Mouse (Mus musculus): ENCODE results near the gene Fmnl2. TPM values are rescaled to one million over a fixed set of nuclear protein-coding genes. Genes with fewer than 3 reads are reported as not detected.
A peak's percentile ranks its signal among the peaks of the same experiment; 100 is the strongest.

Fmnl2 gene
- polyA plus RNA-seq, 1 experiment from 2014 or later = 14.7 TPM

DNA sequence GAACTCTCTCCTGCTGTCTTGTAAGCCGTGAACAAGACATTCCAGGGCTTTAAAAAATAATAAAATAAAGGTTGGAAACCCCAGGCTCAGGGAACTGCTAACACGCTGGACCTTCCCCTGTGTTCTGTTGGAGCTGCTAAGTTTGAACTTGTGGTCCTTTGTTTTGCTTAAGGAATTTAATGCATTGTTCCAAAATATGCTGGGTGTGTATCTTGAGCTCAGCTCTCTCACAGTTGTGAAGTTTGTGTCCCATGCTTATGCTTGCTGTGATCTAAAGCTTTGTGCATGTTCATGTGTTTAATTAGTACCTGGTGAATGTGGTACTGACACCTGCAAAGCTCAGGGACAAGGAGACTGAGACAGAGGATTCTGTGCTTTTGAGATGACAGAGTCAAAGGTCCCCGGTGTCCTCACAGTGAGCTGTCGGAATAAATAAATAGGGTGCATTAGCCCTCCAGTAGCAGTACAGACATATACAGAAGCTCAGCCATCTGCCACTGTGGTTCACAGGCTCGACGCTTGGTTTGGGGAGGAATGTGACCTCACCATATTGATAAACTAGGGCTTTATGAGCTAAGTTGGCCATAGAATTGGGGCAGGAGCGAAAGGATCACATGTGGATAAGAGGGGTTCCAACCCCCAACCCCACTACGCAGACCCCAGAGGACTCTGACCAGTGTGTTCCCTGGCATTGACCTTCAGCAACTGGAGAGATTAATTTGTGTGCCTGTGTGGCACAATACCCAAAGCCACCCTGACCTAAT, 100.3 kb downstream of the Fmnl2 start:
- Histone ChIP-seq H3K36me3 (no peaks in the 10 kb centered on the region), H3K27me3 (no peaks in the 10 kb centered on the region), H3K4me1 (replicated peaks) (peaks cover 54% of the 10 kb centered on the region), H3K4me2 (peak overlapping the region; percentile 42), H3K9me3 (no peaks in the 10 kb centered on the region), H3K4me3 (replicated peaks) (no peak overlapping the region), H3K9ac (replicated peaks) (no peak overlapping the region), H3K27ac (peak overlapping the region; percentile 41; the same call in 1 of the 2 replicates)
- 51% methylated on average over 8 of the region's 8 CpGs for WGBS
- no peak for ATAC-seq (ENCODE audit: insufficient number of reproducible peaks, insufficient read depth, low FRiP score, low TSS enrichment, low read depth)

DNA sequence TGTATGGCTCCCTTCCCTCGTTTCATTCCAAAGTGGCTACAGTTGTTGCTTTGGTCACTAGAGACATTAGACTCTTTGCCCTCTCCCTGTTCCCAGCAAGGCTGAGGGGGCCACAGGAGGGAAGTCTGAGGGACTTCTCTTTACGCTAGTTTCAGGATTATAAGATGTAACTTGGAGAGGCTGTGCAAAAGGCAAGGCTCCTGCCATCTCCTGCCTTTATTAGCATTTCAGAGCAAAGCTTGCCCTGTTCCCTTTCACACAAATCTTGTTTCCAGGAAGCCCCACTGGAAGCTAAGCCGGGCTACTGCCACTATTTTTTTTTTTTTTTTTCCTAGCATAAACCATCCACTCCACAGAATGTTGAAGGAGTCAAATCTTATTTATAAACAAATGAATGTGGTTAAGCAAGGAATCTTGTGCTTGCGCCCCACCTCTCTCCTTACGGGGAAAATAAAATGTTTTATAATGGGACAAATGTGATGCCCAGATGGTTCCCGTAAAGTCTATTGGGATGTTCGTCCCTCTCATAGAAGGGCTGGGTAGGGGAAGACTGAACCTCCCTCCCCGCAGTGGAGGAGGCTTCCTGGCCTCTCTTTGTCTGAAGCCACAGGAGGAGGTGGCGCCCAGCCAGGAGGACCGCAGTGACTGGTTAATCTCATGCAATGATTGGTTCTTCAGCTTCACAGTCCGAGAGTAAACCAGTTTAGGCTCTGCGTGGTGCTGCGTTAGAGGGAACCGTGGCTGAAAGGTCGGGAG, 101.1 kb downstream of the Fmnl2 start:
- 6% methylated on average over 15 of the region's 15 CpGs for WGBS
- H3K4me2 ChIP-seq = peak overlapping the region; percentile 42
- no peak overlapping the region for H3K4me3 ChIP-seq (replicated peaks)
- peak; percentile 71; the same call in 1 of the 2 replicates for ATAC-seq (ENCODE audit: insufficient number of reproducible peaks, insufficient read depth, low FRiP score, low TSS enrichment, low read depth)
- peaks cover 61% of the 10 kb centered on the region for H3K4me1 ChIP-seq (replicated peaks)
- no peaks in the 10 kb centered on the region for H3K27me3 ChIP-seq
- H3K9me3 ChIP-seq = no peaks in the 10 kb centered on the region
- H3K36me3 ChIP-seq = no peaks in the 10 kb centered on the region
- H3K9ac ChIP-seq (replicated peaks) = peak overlapping the region; percentile 35; the same call in 1 of the 2 replicates
- H3K27ac ChIP-seq = peak overlapping the region; percentile 41; the same call in 1 of the 2 replicates

DNA sequence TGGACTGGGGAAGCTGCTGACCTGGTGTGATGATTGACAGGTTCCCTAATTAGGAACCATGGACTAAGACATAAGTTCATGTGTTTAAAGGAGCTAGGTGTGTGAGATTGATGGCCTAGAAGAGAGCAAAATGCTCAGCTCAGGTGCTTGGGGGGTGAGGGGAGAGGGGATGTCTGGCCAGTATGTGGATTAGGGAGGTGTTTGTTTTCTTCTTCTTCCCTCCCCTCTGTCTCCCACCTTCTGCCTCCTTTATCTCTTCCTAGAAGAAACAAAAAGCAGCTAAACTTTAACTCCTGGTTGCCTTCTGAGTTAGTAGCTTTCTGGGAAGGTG, 101.6 kb downstream of the Fmnl2 start:
- peak; percentile 52; the same call in 1 of the 2 replicates for ATAC-seq (ENCODE audit: insufficient number of reproducible peaks, insufficient read depth, low FRiP score, low TSS enrichment, low read depth)
- no peak overlapping the region for H3K4me3 ChIP-seq (replicated peaks)

DNA sequence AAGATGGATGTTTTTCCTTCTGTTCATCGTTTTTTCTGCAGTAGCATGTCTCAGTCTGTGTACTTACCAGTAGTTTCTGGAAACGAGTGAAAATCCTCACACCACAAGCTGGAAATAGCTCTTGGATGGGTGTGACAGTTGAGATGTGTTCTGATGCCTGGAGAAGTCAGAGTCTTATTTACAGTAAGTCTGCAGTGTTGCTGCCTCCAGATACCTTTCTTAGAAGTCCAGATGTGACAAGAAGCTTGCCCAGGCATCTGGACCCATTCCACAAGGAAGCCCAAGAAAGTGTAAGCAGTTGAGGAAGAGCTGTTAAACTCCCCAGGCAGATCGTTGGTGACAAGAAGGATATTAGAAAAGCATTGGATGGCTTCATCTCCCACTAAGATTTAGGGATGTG, 102.3 kb downstream of the Fmnl2 start:
- no peak for ATAC-seq (ENCODE audit: insufficient number of reproducible peaks, insufficient read depth, low FRiP score, low TSS enrichment, low read depth)
- peaks cover 71% of the 10 kb centered on the region for H3K4me1 ChIP-seq (replicated peaks)

More for the DNA sequence above, 101.6 kb downstream of the Fmnl2 start:
- peak overlapping the region; percentile 42 for H3K4me2 ChIP-seq
- H3K9ac ChIP-seq (replicated peaks) = peak overlapping the region; percentile 35; the same call in 1 of the 2 replicates
- H3K27me3 ChIP-seq = no peaks in the 10 kb centered on the region
- no peaks in the 10 kb centered on the region for H3K36me3 ChIP-seq
- 0 out of 2 replicates have a peak overlapping the region, but pooled peaks have one; percentile 25 for H3K27ac ChIP-seq
- peaks cover 66% of the 10 kb centered on the region for H3K4me1 ChIP-seq (replicated peaks)
- H3K9me3 ChIP-seq = no peaks in the 10 kb centered on the region

DNA sequence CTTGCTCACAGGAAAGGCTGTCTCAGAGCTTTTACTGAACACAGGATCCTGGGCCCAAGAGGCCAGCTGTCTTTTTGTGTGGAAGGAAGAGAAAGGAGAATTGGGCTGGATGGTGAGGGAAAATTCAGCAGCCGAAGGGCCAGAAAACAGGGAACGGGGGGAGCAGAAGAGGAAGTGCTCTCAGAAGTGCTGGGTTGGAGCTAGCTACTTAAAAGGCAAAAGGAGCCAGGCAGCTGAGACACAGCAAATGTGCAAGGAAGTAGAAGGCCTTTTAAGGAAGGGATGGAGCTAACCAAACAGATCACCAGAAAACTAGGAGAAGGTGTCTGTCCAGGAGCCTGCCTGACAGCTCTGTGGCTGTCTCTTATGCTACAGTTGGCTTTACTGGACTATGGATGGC, 103.0 kb downstream of the Fmnl2 start:
- Histone ChIP-seq H3K9me3 (no peaks in the 10 kb centered on the region), H3K4me2 (no peak overlapping the region), H3K36me3 (no peaks in the 10 kb centered on the region), H3K27me3 (no peaks in the 10 kb centered on the region), H3K4me3 (replicated peaks) (no peak overlapping the region), H3K9ac (replicated peaks) (no peak overlapping the region), H3K27ac (no peak overlapping the region), H3K4me1 (replicated peaks) (peaks cover 73% of the 10 kb centered on the region)
- ATAC-seq (ENCODE audit: insufficient number of reproducible peaks, insufficient read depth, low FRiP score, low TSS enrichment, low read depth) = no peak
- 41% methylated on average over 2 of the region's 2 CpGs for WGBS

More for the DNA sequence above, 102.3 kb downstream of the Fmnl2 start:
- 37% methylated on average over 3 of the region's 3 CpGs for WGBS
- Histone ChIP-seq H3K4me3 (replicated peaks) (no peak overlapping the region), H3K36me3 (no peaks in the 10 kb centered on the region), H3K4me2 (no peak overlapping the region), H3K27me3 (no peaks in the 10 kb centered on the region), H3K9me3 (no peaks in the 10 kb centered on the region), H3K27ac (no peak overlapping the region), H3K9ac (replicated peaks) (no peak overlapping the region)

DNA sequence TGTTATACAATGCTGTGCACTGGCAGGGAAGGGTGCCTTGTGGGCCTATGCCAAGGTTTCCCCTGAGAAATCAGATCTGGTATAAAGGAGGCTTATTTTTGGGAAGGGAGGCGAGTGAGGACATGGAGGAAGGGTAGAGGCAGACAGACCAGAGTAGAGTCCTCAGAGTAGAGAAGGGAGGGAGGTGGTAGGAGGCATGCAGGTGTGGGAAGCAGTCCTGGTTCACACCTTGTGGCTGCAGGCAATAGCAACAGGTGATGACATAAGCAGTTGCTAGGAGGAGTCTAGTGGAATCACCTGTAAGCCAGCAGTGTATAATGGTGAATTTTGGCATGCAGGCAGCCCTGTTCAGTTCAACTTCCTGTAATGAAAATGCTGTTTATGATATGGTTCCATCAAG, 105.8 kb downstream of the Fmnl2 start:
- Histone ChIP-seq H3K4me1 (replicated peaks) (peaks cover 89% of the 10 kb centered on the region), H3K27ac (peak overlapping the region; percentile 31; the same call in 1 of the 2 replicates), H3K4me2 (no peak overlapping the region), H3K4me3 (replicated peaks) (no peak overlapping the region), H3K9ac (replicated peaks) (no peak overlapping the region), H3K36me3 (no peaks in the 10 kb centered on the region), H3K9me3 (no peaks in the 10 kb centered on the region), H3K27me3 (no peaks in the 10 kb centered on the region)
- ATAC-seq (ENCODE audit: insufficient number of reproducible peaks, insufficient read depth, low FRiP score, low TSS enrichment, low read depth) = peak; percentile 20; the same call in 1 of the 2 replicates
- 75% methylated on average over 1 of the region's 1 CpGs for WGBS

DNA sequence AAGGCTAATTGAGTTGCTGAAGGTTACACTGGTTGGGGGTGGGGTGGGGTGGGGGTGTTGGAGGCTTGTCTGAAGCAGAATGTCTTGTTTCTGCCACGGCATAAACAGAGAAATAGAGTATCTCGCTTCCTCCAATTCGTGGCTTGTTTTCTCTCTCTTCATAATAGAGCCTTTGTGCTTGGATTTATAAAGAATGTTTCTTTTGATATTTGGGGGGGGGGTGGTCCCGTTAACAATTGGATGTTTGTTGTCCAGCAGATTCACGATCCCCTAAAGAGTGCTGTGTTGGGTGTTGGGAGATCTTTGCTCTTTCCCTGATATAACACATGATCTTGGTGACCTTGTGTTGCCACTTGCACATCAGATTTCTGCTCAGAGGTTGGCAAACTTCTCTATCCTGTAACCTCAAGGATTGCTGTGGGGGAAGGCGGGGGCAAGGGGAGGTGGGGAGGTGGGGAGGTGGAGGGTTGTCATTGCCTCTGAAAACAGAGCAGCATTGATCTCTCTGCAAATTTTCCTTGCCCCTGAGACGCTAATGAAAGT, 106.8 kb downstream of the Fmnl2 start:
- H3K27me3 ChIP-seq = no peaks in the 10 kb centered on the region
- no peaks in the 10 kb centered on the region for H3K9me3 ChIP-seq
- H3K4me1 ChIP-seq (replicated peaks) = peaks cover 89% of the 10 kb centered on the region
- WGBS = 53% methylated on average over 7 of the region's 7 CpGs
- H3K36me3 ChIP-seq = no peaks in the 10 kb centered on the region
- ATAC-seq (ENCODE audit: insufficient number of reproducible peaks, insufficient read depth, low FRiP score, low TSS enrichment, low read depth) = no peak
- no peak overlapping the region for H3K9ac ChIP-seq (replicated peaks)
- H3K27ac ChIP-seq = peak overlapping the region; percentile 67; the same call in 1 of the 2 replicates
- no peak overlapping the region for H3K4me3 ChIP-seq (replicated peaks)
- no peak overlapping the region for H3K4me2 ChIP-seq

DNA sequence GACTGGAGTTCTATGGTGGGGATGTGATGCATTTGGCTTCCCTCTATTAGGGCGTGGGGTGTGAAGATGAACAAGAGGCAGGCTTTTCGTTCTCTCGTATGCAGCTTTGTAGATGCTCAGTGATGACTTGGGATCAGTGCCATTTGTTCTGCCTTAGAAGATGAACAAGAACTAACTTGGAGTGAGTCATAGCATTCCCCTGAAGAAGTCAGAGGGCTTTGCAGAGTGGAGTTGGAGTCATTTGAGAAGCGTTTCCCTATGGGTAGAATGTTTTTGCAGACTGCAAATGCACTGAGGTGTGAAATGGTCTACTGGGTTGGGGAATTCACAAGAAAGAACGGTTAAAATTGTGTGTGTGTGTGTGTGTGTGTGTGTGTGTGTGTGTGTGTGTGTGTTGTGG, 108.6 kb downstream of the Fmnl2 start:
- WGBS = 63% methylated on average over 5 of the region's 5 CpGs
- H3K4me1 ChIP-seq (replicated peaks) = peaks cover 79% of the 10 kb centered on the region
- no peak for ATAC-seq (ENCODE audit: insufficient number of reproducible peaks, insufficient read depth, low FRiP score, low TSS enrichment, low read depth)
- H3K4me3 ChIP-seq (replicated peaks) = no peak overlapping the region
- no peak overlapping the region for H3K9ac ChIP-seq (replicated peaks)
- H3K27ac ChIP-seq = no peak overlapping the region
- H3K27me3 ChIP-seq = no peaks in the 10 kb centered on the region
- no peaks in the 10 kb centered on the region for H3K36me3 ChIP-seq
- H3K4me2 ChIP-seq = no peak overlapping the region
- H3K9me3 ChIP-seq = no peaks in the 10 kb centered on the region

DNA sequence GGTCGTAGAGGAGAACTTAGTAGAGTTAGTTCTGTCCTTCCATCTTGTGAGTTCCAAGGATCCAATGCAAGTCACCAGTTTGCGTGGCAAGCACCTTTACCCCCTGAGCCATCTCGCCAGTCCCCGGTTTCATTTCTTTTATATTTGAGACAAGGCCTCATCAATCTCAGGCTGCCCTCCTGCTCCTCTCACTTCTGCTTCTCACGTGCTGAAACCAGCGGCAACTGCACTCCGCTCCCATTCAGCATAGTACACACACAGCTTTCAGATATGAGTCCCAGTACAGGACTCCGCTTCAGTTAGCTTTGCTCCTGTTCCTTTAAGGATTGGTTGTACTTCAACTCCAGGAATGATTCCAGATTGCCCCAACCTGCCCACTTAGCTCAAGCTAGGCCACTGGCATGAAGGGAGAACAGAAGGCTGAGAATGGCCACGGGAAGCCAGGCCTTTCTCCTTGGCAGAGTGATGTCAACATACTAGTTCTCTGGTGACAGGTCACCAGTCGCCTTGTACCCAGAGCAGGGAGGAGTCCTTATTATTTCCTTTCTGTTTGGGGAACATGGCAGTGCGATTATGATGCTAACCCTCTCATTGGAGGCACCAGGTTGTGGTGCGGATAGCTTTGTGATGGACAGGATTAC, 109.3 kb downstream of the Fmnl2 start:
- Histone ChIP-seq H3K4me1 (replicated peaks) (peaks cover 75% of the 10 kb centered on the region), H3K36me3 (no peaks in the 10 kb centered on the region), H3K9me3 (no peaks in the 10 kb centered on the region), H3K4me2 (no peak overlapping the region), H3K27ac (no peak overlapping the region), H3K9ac (replicated peaks) (no peak overlapping the region), H3K27me3 (no peaks in the 10 kb centered on the region), H3K4me3 (replicated peaks) (no peak overlapping the region)
- ATAC-seq (ENCODE audit: insufficient number of reproducible peaks, insufficient read depth, low FRiP score, low TSS enrichment, low read depth) = no peak
- 85% methylated on average over 12 of the region's 12 CpGs for WGBS

DNA sequence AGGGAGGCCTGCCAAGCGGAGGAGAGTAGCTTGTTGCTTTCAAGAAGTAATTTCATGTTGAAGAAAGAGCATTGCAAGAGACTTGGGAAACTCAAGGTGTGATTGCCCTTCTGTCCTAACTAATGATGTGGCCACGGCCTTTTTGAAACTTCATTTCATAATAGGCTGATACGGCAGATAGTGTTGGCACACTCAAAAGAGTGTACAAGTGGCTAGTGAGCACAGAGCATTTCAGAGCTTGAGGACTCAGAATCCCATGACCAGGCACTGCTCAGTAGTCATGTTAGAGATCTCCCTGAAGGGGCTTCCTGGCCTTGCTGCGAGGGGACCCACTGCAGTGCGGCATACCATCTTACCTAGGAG, 109.8 kb downstream of the Fmnl2 start:
- H3K9ac ChIP-seq (replicated peaks) = no peak overlapping the region
- 91% methylated on average over 5 of the region's 5 CpGs for WGBS
- no peaks in the 10 kb centered on the region for H3K9me3 ChIP-seq
- H3K4me3 ChIP-seq (replicated peaks) = no peak overlapping the region
- peaks cover 74% of the 10 kb centered on the region for H3K4me1 ChIP-seq (replicated peaks)
- H3K36me3 ChIP-seq = no peaks in the 10 kb centered on the region
- ATAC-seq (ENCODE audit: insufficient number of reproducible peaks, insufficient read depth, low FRiP score, low TSS enrichment, low read depth) = no peak
- H3K27ac ChIP-seq = no peak overlapping the region
- H3K27me3 ChIP-seq = no peaks in the 10 kb centered on the region
- no peak overlapping the region for H3K4me2 ChIP-seq

DNA sequence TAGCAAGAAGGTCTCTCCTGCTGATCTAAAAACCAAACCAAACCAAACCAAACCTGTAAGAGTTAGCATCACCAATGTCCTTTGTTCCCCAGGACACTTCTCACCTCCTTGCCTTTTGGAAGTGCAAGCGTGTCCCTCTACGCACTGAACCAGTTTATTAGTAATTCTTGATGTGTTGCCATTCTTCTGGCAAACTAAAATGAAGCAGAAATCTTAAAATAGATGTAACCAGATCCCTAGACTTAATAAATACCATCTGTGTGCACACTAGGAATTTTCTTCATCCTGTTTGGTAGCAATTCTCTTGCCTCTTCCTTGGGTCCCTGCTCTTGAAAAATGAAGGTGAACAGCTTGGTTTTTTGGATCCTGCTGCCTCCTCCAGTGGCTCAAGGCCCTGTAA, 111.2 kb downstream of the Fmnl2 start:
- peak; percentile 18; the same call in 1 of the 2 replicates for ATAC-seq (ENCODE audit: insufficient number of reproducible peaks, insufficient read depth, low FRiP score, low TSS enrichment, low read depth)
- no peaks in the 10 kb centered on the region for H3K27me3 ChIP-seq
- H3K27ac ChIP-seq = peak overlapping the region; percentile 91
- peak overlapping the region; percentile 21 for H3K4me2 ChIP-seq
- no peak overlapping the region for H3K9ac ChIP-seq (replicated peaks)
- no peaks in the 10 kb centered on the region for H3K9me3 ChIP-seq
- 10% methylated on average over 2 of the region's 2 CpGs for WGBS
- H3K4me3 ChIP-seq (replicated peaks) = no peak overlapping the region
- peaks cover 75% of the 10 kb centered on the region for H3K4me1 ChIP-seq (replicated peaks)
- H3K36me3 ChIP-seq = no peaks in the 10 kb centered on the region

Measured in limb, embryonic 12.5 days (tissue).